ENCODE assay signal across 14 mouse cellular contexts in genomic region chr19:15904734-15905133, GRCm38 (mm10). TPM values are rescaled to one million over a fixed set of nuclear protein-coding genes. Genes with fewer than 3 reads are reported as not detected.
DNase-seq lines count a peak whose midpoint lies in the region; ATAC-seq and TF ChIP-seq lines count a peak whose summit lies in the region.
"Had no signal": no experiment of that assay in that cellular context is flagged by ENCODE, and none has a peak within 500 bp of the region (broad histone marks: within the 10 kb centered on the region; RNA-seq: fewer than 3 reads in every experiment).

No protein-coding gene starts in this region.

- no peaks in the 10 kb centered on the region for H3K27me3 ChIP-seq in liver, embryonic 14.5 days (ENCODE audit: control insufficient read depth, insufficient read depth, low read length)
- H3K27me3 ChIP-seq: embryonic facial prominence, embryonic 13.5 days; megakaryocyte, embryonic 14.5 days had no signal

- H3K9ac ChIP-seq in liver, embryonic 14.5 days (replicated peaks), result no peak overlapping the region
- H3K9ac ChIP-seq: embryonic facial prominence, embryonic 13.5 days had no signal

- peak; percentile 59 for ATAC-seq in liver, embryonic 14.5 days (ENCODE audit: insufficient read depth)

- 67% methylated on average over 4 of the region's 4 CpGs for WGBS in liver, embryonic 14.5 days (ENCODE audit: insufficient replicate concordance)

- TF ChIP-seq EP300 in liver, embryonic 14.5 days (IDR thresholded peaks at IDR 0.05; ENCODE audit: low read depth), result no peak

- no peak overlapping the region for H3K4me3 ChIP-seq in liver, embryonic 14.5 days (ENCODE audit: insufficient read depth in 1 of 2, low read depth in 2 of 2, low read length in 2 of 2)
- H3K4me3 ChIP-seq: embryonic facial prominence, embryonic 13.5 days; megakaryocyte, embryonic 14.5 days had no signal

- DNase-seq in adrenal gland, postnatal 10 days, result peak; percentile 19
- no peak for DNase-seq in adrenal gland, adult 18-20 months (ENCODE audit: low spot score in 2 of 2)
- peak; percentile 18 for DNase-seq in layer of hippocampus, adult 11-12 months (ENCODE audit: low spot score)
- no peak for DNase-seq in layer of hippocampus, postnatal 25 days (ENCODE audit: extremely low spot score in 1 of 2, low spot score in 1 of 2)
- peak; percentile 75 for DNase-seq in kidney, adult 9 months
- DNase-seq in liver, embryonic 14.5 days (ENCODE audit: low read depth in 3 of 3, low spot score in 3 of 3), result peak in 1 of 3 experiments; percentile 38
- no peak for DNase-seq in spleen, postnatal 36 days (ENCODE audit: low spot score in 2 of 2)
- no peak for DNase-seq in natural killer cell, adult 2 months (ENCODE audit: low spot score in 2 of 2)
- DNase-seq: cerebellum, postnatal 10 days; gastrocnemius, postnatal 36 days; heart, postnatal 4 days had no signal

- no peak overlapping the region for H3K27ac ChIP-seq in liver, embryonic 14.5 days
- H3K27ac ChIP-seq: stomach, postnatal 0 days had no signal

- TF ChIP-seq CTCF in liver, embryonic 14.5 days (IDR thresholded peaks at IDR 0.05; ENCODE audit: low read depth), result no peak

- peaks cover 44% of the 10 kb centered on the region for H3K36me3 ChIP-seq in liver, embryonic 14.5 days (replicated peaks; ENCODE audit: control insufficient read depth, insufficient read depth, low read depth)

- H3K9me3 ChIP-seq in liver, embryonic 14.5 days (ENCODE audit: control insufficient read depth, low read length), result no peaks in the 10 kb centered on the region
- H3K9me3 ChIP-seq: embryonic facial prominence, embryonic 13.5 days; megakaryocyte, embryonic 14.5 days had no signal

- no peak overlapping the region for H3K4me2 ChIP-seq in liver, embryonic 14.5 days (ENCODE audit: low read depth)
- H3K4me2 ChIP-seq: embryonic facial prominence, embryonic 13.5 days had no signal

- H3K4me1 ChIP-seq in liver, embryonic 14.5 days (replicated peaks; ENCODE audit: control insufficient read depth in 2 of 2, insufficient read depth in 2 of 2, low read length in 1 of 2), result peaks cover 0 to 8% of the 10 kb centered on the region in 2 experiments; a peak in 2 of 4 replicates

RNA-seq across cellular contexts. Expression of gene Psat1, which starts 42.4 kb away (rescaled TPM):
- 100 to 1,000 TPM in 1 of 2 experiments, 10 to 100 TPM in 1; 60.7 to 140 TPM for total RNA-seq in adrenal gland, postnatal 10 days (2021)
- 100 to 1,000 TPM in 1 of 2 experiments, 10 to 100 TPM in 1; 39.0 to 120 TPM for total RNA-seq in adrenal gland, adult 18-20 months (2021)
- total RNA-seq in layer of hippocampus, postnatal 25 days (2021), result 100 to 1,000 TPM in 1 of 2 experiments, 10 to 100 TPM in 1; 99.7 to 123 TPM
- 65.5 and 82.3 TPM in 2 replicates for polyA plus RNA-seq in liver, embryonic 14.5 days (2012; rRNA removed)
- polyA plus RNA-seq in liver, embryonic 14.5 days (2014; fragmentation: Nextera tagmentation; extraction: Ambion mirVana), result 131 and 148 TPM in 2 replicates

Comparison
In these comparisons a context has a peak if more than half of its experiments do, and no peak if none do; other contexts are left out.
1. DNase-seq: peak in adrenal gland, postnatal 10 days (single experiment), layer of hippocampus, adult 11-12 months (single experiment) and kidney, adult 9 months (single experiment); none in adrenal gland, adult 18-20 months (0 of 2), layer of hippocampus, postnatal 25 days (0 of 2), spleen, postnatal 36 days (0 of 2) and natural killer cell, adult 2 months (0 of 2).